Mouse (Mus musculus): ENCODE results near the gene Mob1b. TPM values are rescaled to one million over a fixed set of nuclear protein-coding genes. Genes with fewer than 3 reads are reported as not detected.

Mob1b gene
- polyA plus RNA-seq, 1 experiment: 6.7 TPM

DNA sequence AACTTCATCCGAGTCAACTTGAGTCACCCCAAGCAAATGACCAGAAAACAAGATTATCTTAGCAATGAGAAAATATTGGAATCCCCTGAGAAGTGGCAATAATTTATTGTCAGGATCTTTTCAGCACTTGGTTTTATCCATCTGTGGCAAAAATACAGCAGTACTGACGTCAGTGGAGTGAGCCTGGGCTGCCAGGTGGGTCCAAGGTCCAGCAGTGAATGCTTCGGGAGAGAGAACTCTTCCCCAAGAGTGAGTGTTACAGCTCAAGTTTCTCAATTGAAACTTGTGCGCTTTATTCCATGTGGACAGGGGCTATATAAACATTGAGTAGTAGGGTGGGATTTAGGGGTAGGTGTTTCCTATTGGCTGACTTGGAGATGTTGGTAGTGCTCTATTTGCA is 18.6 kb upstream of the Mob1b start:
- TF ChIP-seq POLR2A (IDR thresholded peaks at IDR 0.05; ENCODE audit: low read depth, low read length) (no peak), CTCF (conservative IDR thresholded peaks at IDR 0.05; ENCODE audit: insufficient read depth, insufficient read length, low read depth, low read length) (no peak)
- WGBS: 41% methylated on average over 4 of the region's 4 CpGs
- H3K4me3 ChIP-seq (ENCODE audit: insufficient read depth, low read depth, low read length): no peak overlapping the region
- peaks cover 6% of the 10 kb centered on the region; the same call in 1 of the 2 replicates for H3K4me1 ChIP-seq (ENCODE audit: control insufficient read depth, insufficient read depth, low read length)
- no peaks in the 10 kb centered on the region for H3K27me3 ChIP-seq (replicated peaks; ENCODE audit: control insufficient read depth, insufficient read depth, low read length)
- peak overlapping the region; percentile 42 for H3K27ac ChIP-seq (ENCODE audit: insufficient read depth, low read depth, low read length)
- peak; percentile 83 for DNase-seq
- H3K36me3 ChIP-seq (ENCODE audit: control insufficient read depth, insufficient read depth, low read length): no peaks in the 10 kb centered on the region

DNA sequence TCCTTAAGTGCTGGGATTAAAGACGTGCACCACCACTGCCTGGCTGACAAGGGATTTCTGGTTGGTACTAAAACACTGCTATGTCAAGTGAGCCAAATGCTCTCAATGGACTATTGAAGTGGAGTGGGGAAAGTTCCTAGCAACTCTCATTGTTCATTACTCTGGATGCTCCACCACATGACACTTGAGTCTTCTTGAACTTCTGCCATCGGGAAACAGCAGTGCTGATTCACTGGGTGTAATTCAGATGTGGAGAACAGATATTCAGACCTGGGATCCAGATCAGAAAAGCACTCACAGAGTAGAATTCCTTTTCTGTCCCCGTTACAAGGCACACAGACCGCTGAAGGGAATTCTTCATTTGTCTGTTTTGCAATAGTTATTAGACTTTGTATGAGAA is 17.1 kb upstream of the Mob1b start:
- H3K4me3 ChIP-seq (ENCODE audit: insufficient read depth, low read depth, low read length): no peak overlapping the region
- H3K4me1 ChIP-seq (ENCODE audit: control insufficient read depth, insufficient read depth, low read length): peaks cover 6% of the 10 kb centered on the region; the same call in 1 of the 2 replicates
- DNase-seq: no peak
- no peak overlapping the region for H3K27ac ChIP-seq (ENCODE audit: insufficient read depth, low read depth, low read length)
- H3K36me3 ChIP-seq (ENCODE audit: control insufficient read depth, insufficient read depth, low read length): no peaks in the 10 kb centered on the region
- 87% methylated on average over 4 of the region's 4 CpGs for WGBS
- TF ChIP-seq CTCF (conservative IDR thresholded peaks at IDR 0.05; ENCODE audit: insufficient read depth, insufficient read length, low read depth, low read length) (no peak), POLR2A (IDR thresholded peaks at IDR 0.05; ENCODE audit: low read depth, low read length) (no peak)
- H3K27me3 ChIP-seq (replicated peaks; ENCODE audit: control insufficient read depth, insufficient read depth, low read length): no peaks in the 10 kb centered on the region

DNA sequence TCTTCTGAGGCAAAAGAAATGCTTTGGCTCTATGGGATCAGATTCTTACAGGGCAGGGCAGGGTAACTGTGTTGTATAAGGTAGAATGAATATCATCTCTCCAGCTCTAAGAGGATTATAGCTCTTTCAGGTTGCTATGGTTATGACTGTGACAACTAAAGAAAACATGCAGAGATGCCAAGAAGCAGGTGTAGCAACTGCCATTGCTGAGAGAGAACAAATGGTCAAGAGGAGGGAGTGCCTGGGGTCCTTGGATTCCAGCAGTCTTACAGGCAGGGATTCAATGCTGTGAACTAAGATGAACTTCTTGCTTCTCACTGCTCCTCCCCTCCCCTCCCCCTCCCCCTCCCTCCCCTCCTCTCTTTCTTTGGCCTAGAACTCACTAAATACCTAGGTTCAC is 9.5 kb upstream of the Mob1b start:
- H3K4me1 ChIP-seq (ENCODE audit: control insufficient read depth, insufficient read depth, low read length): no peaks in the 10 kb centered on the region
- TF ChIP-seq POLR2A (IDR thresholded peaks at IDR 0.05; ENCODE audit: low read depth, low read length) (no peak), CTCF (conservative IDR thresholded peaks at IDR 0.05; ENCODE audit: insufficient read depth, insufficient read length, low read depth, low read length) (no peak)
- DNase-seq: no peak
- H3K36me3 ChIP-seq (ENCODE audit: control insufficient read depth, insufficient read depth, low read length): no peaks in the 10 kb centered on the region
- H3K27ac ChIP-seq (ENCODE audit: insufficient read depth, low read depth, low read length): no peak overlapping the region
- no peaks in the 10 kb centered on the region for H3K27me3 ChIP-seq (replicated peaks; ENCODE audit: control insufficient read depth, insufficient read depth, low read length)
- H3K4me3 ChIP-seq (ENCODE audit: insufficient read depth, low read depth, low read length): no peak overlapping the region

DNA sequence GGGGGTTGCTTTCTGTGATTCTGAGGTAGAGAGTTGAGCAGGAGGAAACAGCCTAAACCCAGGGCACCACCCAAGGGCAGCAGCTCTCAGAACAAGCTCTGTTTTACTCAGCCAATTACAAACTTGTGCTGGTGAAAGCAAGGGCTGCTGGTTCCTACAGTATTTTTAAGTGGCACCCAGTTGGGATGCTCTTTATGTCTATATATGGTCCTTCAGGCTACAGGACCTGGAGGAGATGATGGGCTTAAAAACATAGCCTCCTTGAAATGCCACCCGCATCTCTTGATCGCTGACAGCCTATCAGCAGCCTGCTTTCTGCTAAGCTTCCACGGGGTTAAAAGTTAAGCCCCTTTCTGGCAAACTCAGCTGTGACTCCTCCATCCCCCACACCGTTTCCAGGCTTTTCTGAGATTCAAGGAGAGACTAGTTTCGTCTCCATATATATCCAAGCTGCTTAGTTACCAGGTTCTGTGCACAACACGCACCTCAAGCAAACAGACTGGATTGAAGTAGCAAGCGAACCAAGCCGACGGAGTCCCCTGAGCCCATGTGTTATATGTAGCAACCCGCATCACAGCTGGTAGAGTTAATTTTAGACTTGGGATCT is 8.9 kb upstream of the Mob1b start:
- no peaks in the 10 kb centered on the region for H3K27me3 ChIP-seq (replicated peaks; ENCODE audit: control insufficient read depth, insufficient read depth, low read length)
- no peak for DNase-seq
- no peak overlapping the region for H3K27ac ChIP-seq (ENCODE audit: insufficient read depth, low read depth, low read length)
- no peaks in the 10 kb centered on the region for H3K4me1 ChIP-seq (ENCODE audit: control insufficient read depth, insufficient read depth, low read length)
- no peak overlapping the region for H3K4me3 ChIP-seq (ENCODE audit: insufficient read depth, low read depth, low read length)
- WGBS: 51% methylated on average over 10 of the region's 10 CpGs
- no peaks in the 10 kb centered on the region for H3K36me3 ChIP-seq (ENCODE audit: control insufficient read depth, insufficient read depth, low read length)
- no peak for TF ChIP-seq POLR2A (IDR thresholded peaks at IDR 0.05; ENCODE audit: low read depth, low read length)
- no peak for TF ChIP-seq CTCF (conservative IDR thresholded peaks at IDR 0.05; ENCODE audit: insufficient read depth, insufficient read length, low read depth, low read length)

DNA sequence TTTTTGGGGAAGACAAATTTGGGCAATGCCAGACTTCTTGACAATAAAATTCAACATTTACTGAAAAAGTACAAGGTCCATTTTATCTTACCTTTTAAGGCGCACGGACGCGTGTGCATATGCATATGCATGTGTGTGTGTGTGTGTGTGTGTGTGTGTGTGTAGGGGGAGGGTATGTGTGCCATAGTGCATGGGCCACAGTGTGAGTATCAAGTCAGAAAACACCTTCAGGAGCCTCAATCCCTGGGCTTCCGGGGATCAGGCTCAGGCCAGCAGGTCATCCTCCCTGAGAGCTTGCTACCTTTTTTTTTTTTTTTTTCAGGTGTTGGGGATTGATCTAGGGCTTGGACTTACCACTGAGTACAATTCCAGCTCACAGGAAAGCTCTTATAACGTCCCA is 8.3 kb upstream of the Mob1b start:
- Histone ChIP-seq H3K27ac (ENCODE audit: insufficient read depth, low read depth, low read length) (no peak overlapping the region), H3K4me1 (ENCODE audit: control insufficient read depth, insufficient read depth, low read length) (no peaks in the 10 kb centered on the region), H3K4me3 (ENCODE audit: insufficient read depth, low read depth, low read length) (no peak overlapping the region), H3K27me3 (replicated peaks; ENCODE audit: control insufficient read depth, insufficient read depth, low read length) (no peaks in the 10 kb centered on the region), H3K36me3 (ENCODE audit: control insufficient read depth, insufficient read depth, low read length) (no peaks in the 10 kb centered on the region)
- no peak for DNase-seq
- 78% methylated on average over 6 of the region's 6 CpGs for WGBS
- TF ChIP-seq POLR2A (IDR thresholded peaks at IDR 0.05; ENCODE audit: low read depth, low read length): no peak
- no peak for TF ChIP-seq CTCF (conservative IDR thresholded peaks at IDR 0.05; ENCODE audit: insufficient read depth, insufficient read length, low read depth, low read length)

GRCm38 (mm10) chr5:88716983-88717382 is 3.7 kb upstream of the Mob1b start:
- no peak for DNase-seq
- no peak overlapping the region for H3K27ac ChIP-seq (ENCODE audit: insufficient read depth, low read depth, low read length)
- H3K27me3 ChIP-seq (replicated peaks; ENCODE audit: control insufficient read depth, insufficient read depth, low read length): no peaks in the 10 kb centered on the region
- H3K4me1 ChIP-seq (ENCODE audit: control insufficient read depth, insufficient read depth, low read length): peaks cover 7% of the 10 kb centered on the region; the same call in 1 of the 2 replicates
- TF ChIP-seq POLR2A (IDR thresholded peaks at IDR 0.05; ENCODE audit: low read depth, low read length) (no peak), CTCF (conservative IDR thresholded peaks at IDR 0.05; ENCODE audit: insufficient read depth, insufficient read length, low read depth, low read length) (no peak)
- H3K36me3 ChIP-seq (ENCODE audit: control insufficient read depth, insufficient read depth, low read length): no peaks in the 10 kb centered on the region
- H3K4me3 ChIP-seq (ENCODE audit: insufficient read depth, low read depth, low read length): no peak overlapping the region
- 88% methylated on average over 2 of the region's 2 CpGs for WGBS

- H3K27ac ChIP-seq (ENCODE audit: insufficient read depth, low read depth, low read length): peak overlapping the region; percentile 73
- H3K27me3 ChIP-seq (replicated peaks; ENCODE audit: control insufficient read depth, insufficient read depth, low read length): no peaks in the 10 kb centered on the region
- TF ChIP-seq CTCF (conservative IDR thresholded peaks at IDR 0.05; ENCODE audit: insufficient read depth, insufficient read length, low read depth, low read length) (no peak), POLR2A (IDR thresholded peaks at IDR 0.05; ENCODE audit: low read depth, low read length) (no peak)
- peak overlapping the region; percentile 92 for H3K4me3 ChIP-seq (ENCODE audit: insufficient read depth, low read depth, low read length)
- WGBS: 1% methylated on average over 38 of the region's 38 CpGs
- DNase-seq: no peak
- H3K36me3 ChIP-seq (ENCODE audit: control insufficient read depth, insufficient read depth, low read length): no peaks in the 10 kb centered on the region
- H3K4me1 ChIP-seq (ENCODE audit: control insufficient read depth, insufficient read depth, low read length): peaks cover 13% of the 10 kb centered on the region; the same call in 1 of the 2 replicates
These were observed 384 bp downstream of the Mob1b start for GRCm38 (mm10) chr5:88721003-88721475.

Measured in kidney, adult 2 months (tissue).